Mouse (Mus musculus): Measurements from ENCODE around the gene Castor2. TPM values are rescaled to one million over a fixed set of nuclear protein-coding genes. Genes with fewer than 3 reads are reported as not detected.

Castor2 gene
- total and polyA plus RNA-seq, 3 experiments, result 0.35 to 3.9 (median 1.3) TPM

GRCm38 (mm10) chr5:134123846-134124245, 24.3 kb downstream of the Castor2 start:
- no peak overlapping the region for H3K4me3 ChIP-seq (replicated peaks in 1 of 3; ENCODE audit: low read depth in 2 of 3, low read length in 2 of 3, poor library complexity in 1 of 3)
- dilution Hi-C loops (cut with MboI; ENCODE audit: extremely low pct_ligation_motif_present, extremely low pct_unique_long_range_greater_than_20kb, low sequenced_read_pairs) (no loop called here), in situ Hi-C loops (cut with MboI; ENCODE audit: low pct_ligation_motif_present, low pct_unique_long_range_greater_than_20kb, low sequenced_read_pairs) (no loop called here)
- peaks cover 7% of the 10 kb centered on the region for H3K9me3 ChIP-seq (replicated peaks; ENCODE audit: low read length)
- H3K4me2 ChIP-seq (ENCODE audit: insufficient read depth, low read depth, poor library complexity, severe bottlenecking), result no peak overlapping the region
- H3K27ac ChIP-seq (ENCODE audit: insufficient read depth, low read depth), result no peak overlapping the region
- no peaks in the 10 kb centered on the region for H3K79me2 ChIP-seq (replicated peaks; ENCODE audit: control insufficient read depth, extremely low read depth, insufficient read depth, poor library complexity, severe bottlenecking)
- no peak overlapping the region for H3K9ac ChIP-seq (ENCODE audit: insufficient read depth, low read depth)
- no peak for TF ChIP-seq TBP (conservative IDR thresholded peaks at IDR 0.05; ENCODE audit: low read depth, low read length)
- no peak for TF ChIP-seq SIN3A (IDR thresholded peaks at IDR 0.05; ENCODE audit: low read length)
- TF ChIP-seq JUN (IDR thresholded peaks at IDR 0.05; ENCODE audit: insufficient read depth, low read depth, low read length), result no peak
- no peak for TF ChIP-seq ZC3H11A (IDR thresholded peaks at IDR 0.05; ENCODE audit: low read depth, low read length)
- TF ChIP-seq IRF4 (IDR thresholded peaks at IDR 0.05; ENCODE audit: low read depth, low read length), result no peak
- TF ChIP-seq RCOR1 (conservative IDR thresholded peaks at IDR 0.05; ENCODE audit: low read depth, low read length), result no peak
- no peak for TF ChIP-seq HCFC1 (IDR thresholded peaks at IDR 0.05; ENCODE audit: low read depth, low read length)
- no peak for TF ChIP-seq ZMIZ1 (IDR thresholded peaks at IDR 0.05; ENCODE audit: low read depth, low read length)
- no peak for TF ChIP-seq MAZ (IDR thresholded peaks at IDR 0.05; ENCODE audit: low read depth, low read length)
- no peak for TF ChIP-seq BHLHE40 (IDR thresholded peaks at IDR 0.05; ENCODE audit: low read depth, low read length)
- TF ChIP-seq EP300 (IDR thresholded peaks at IDR 0.05; ENCODE audit: low read length), result no peak
- TF ChIP-seq ZKSCAN1 (IDR thresholded peaks at IDR 0.05; ENCODE audit: borderline replicate concordance, low read depth, low read length), result no peak
- no peak for TF ChIP-seq POLR2A (IDR thresholded peaks at IDR 0.05; ENCODE audit: low read depth, low read length)
- no peak for TF ChIP-seq CHD1 (IDR thresholded peaks at IDR 0.05; ENCODE audit: low read depth, low read length)
- no peak for TF ChIP-seq NRF1 (IDR thresholded peaks at IDR 0.05; ENCODE audit: low read depth, low read length)
- TF ChIP-seq E2F4 (IDR thresholded peaks at IDR 0.05; ENCODE audit: insufficient replicate concordance, low read depth, low read length), result no peak
- TF ChIP-seq KAT2A (IDR thresholded peaks at IDR 0.05; ENCODE audit: insufficient replicate concordance, low read length), result no peak
- no peak for TF ChIP-seq RAD21 (IDR thresholded peaks at IDR 0.05; ENCODE audit: low read depth, low read length)
- no peak for TF ChIP-seq POLR2AphosphoS2 (IDR thresholded peaks at IDR 0.05; ENCODE audit: low read depth, low read length)
- TF ChIP-seq NELFE (IDR thresholded peaks at IDR 0.05; ENCODE audit: low read depth, low read length), result no peak
- H3K4me1 ChIP-seq (ENCODE audit: control insufficient read depth in 1 of 2, insufficient read depth in 2 of 2), result peaks cover 14 to 59% of the 10 kb centered on the region in 2 experiments
- no peak for DNase-seq (ENCODE audit: extremely low read depth)
- peaks cover 0 to 13% of the 10 kb centered on the region in 2 experiments for H3K36me3 ChIP-seq (replicated peaks in 1 of 2; ENCODE audit: control insufficient read depth in 1 of 2, insufficient read depth in 1 of 2, low read length in 1 of 2)
- H3K27me3 ChIP-seq (replicated peaks), result no peaks in the 10 kb centered on the region

GRCm38 (mm10) chr5:134126232-134126631, 26.7 kb downstream of the Castor2 start:
- H3K9ac ChIP-seq (ENCODE audit: insufficient read depth, low read depth), result no peak overlapping the region
- no peaks in the 10 kb centered on the region for H3K79me2 ChIP-seq (replicated peaks; ENCODE audit: control insufficient read depth, extremely low read depth, insufficient read depth, poor library complexity, severe bottlenecking)
- H3K36me3 ChIP-seq (replicated peaks in 1 of 2; ENCODE audit: control insufficient read depth in 1 of 2, insufficient read depth in 1 of 2, low read length in 1 of 2), result peaks cover 0 to 12% of the 10 kb centered on the region in 2 experiments
- H3K27ac ChIP-seq (ENCODE audit: insufficient read depth, low read depth), result no peak overlapping the region
- dilution Hi-C loops (cut with MboI; ENCODE audit: extremely low pct_ligation_motif_present, extremely low pct_unique_long_range_greater_than_20kb, low sequenced_read_pairs), result no loop called here
- no peak overlapping the region for H3K4me2 ChIP-seq (ENCODE audit: insufficient read depth, low read depth, poor library complexity, severe bottlenecking)
- TF ChIP-seq CTCF (conservative IDR thresholded peaks at IDR 0.05 in 1 of 2, IDR thresholded peaks at IDR 0.05 in 1 of 2; ENCODE audit: low read depth in 2 of 2, low read length in 2 of 2), result no peak
- TF ChIP-seq MAFK (IDR thresholded peaks at IDR 0.05; ENCODE audit: insufficient replicate concordance, low read length), result no peak
- no peak for TF ChIP-seq MAX (IDR thresholded peaks at IDR 0.05; ENCODE audit: low read length)
- no peak for TF ChIP-seq SIN3A (IDR thresholded peaks at IDR 0.05; ENCODE audit: low read length)
- TF ChIP-seq NRF1 (IDR thresholded peaks at IDR 0.05; ENCODE audit: low read depth, low read length), result no peak
- no peak for TF ChIP-seq GABPA (IDR thresholded peaks at IDR 0.05; ENCODE audit: insufficient replicate concordance, low read depth, low read length)
- TF ChIP-seq ZC3H11A (IDR thresholded peaks at IDR 0.05; ENCODE audit: low read depth, low read length), result no peak
- TF ChIP-seq ZNF384 (IDR thresholded peaks at IDR 0.05; ENCODE audit: low read depth, low read length), result no peak; the same call in 1 of the 2 replicates
- TF ChIP-seq POLR2A (IDR thresholded peaks at IDR 0.05; ENCODE audit: low read depth, low read length), result no peak
- TF ChIP-seq MXI1 (IDR thresholded peaks at IDR 0.05; ENCODE audit: low read depth, low read length), result no peak
- no peak for TF ChIP-seq BHLHE40 (IDR thresholded peaks at IDR 0.05; ENCODE audit: low read depth, low read length)
- no peak overlapping the region for H3K4me3 ChIP-seq (replicated peaks in 1 of 3; ENCODE audit: low read depth in 2 of 3, low read length in 2 of 3, poor library complexity in 1 of 3)
- H3K4me1 ChIP-seq (ENCODE audit: control insufficient read depth in 1 of 2, insufficient read depth in 2 of 2), result peaks cover 14 to 54% of the 10 kb centered on the region in 2 experiments
- DNase-seq (ENCODE audit: extremely low read depth), result no peak
- H3K9me3 ChIP-seq (replicated peaks; ENCODE audit: low read length), result peaks cover 7% of the 10 kb centered on the region
- in situ Hi-C loops (cut with MboI; ENCODE audit: low pct_ligation_motif_present, low pct_unique_long_range_greater_than_20kb, low sequenced_read_pairs), result no loop called here
- H3K27me3 ChIP-seq (replicated peaks), result no peaks in the 10 kb centered on the region
